Mouse (Mus musculus): ENCODE measurements at regions not wholly inside any gene's neighbourhood (a gene's known extent, or its start where the extent isn't known, plus 50 kb on each side); places are given as distances from the start of the nearest gene placed in this dataset.

GRCm38 (mm10) chr8:18175544-18176092 is 802.4 kb downstream of the Defb40 start:
- no peak for TF ChIP-seq CTCF (IDR thresholded peaks at IDR 0.05; ENCODE audit: low read depth, low read length)
- TF ChIP-seq POLR2A (IDR thresholded peaks at IDR 0.05; ENCODE audit: insufficient read depth, low read length): no peak
